Mouse (Mus musculus) hindbrain, embryonic 12.5 days (tissue): ENCODE measurements around the gene Medag. TPM values are rescaled to one million over a fixed set of nuclear protein-coding genes. Genes with fewer than 3 reads are reported as not detected.

Experiments
- ATAC-seq: fragments of 200-750 bp; cut with Nextera tagmentation; 2 replicates; pipeline ENCODE4 v1.8.0; 2017; ENCODE audit warnings: moderate TSS enrichment; ENCODE audit not compliant: low FRiP score
- H3K27ac ChIP-seq: fragments of 300-500 bp; sonication (generic); 2 replicates; pipeline ENCODE4 v1.5.1; 2016; ENCODE audit warnings: mild to moderate bottlenecking
- H3K27me3 ChIP-seq: fragments of 300-500 bp; sonication (generic); 2 replicates; pipeline ENCODE4 v1.6.1; 2016; ENCODE audit warnings: mild to moderate bottlenecking
- H3K36me3 ChIP-seq: fragments of 300-500 bp; sonication (generic); 2 replicates; pipeline ENCODE4 v1.6.1; 2016; ENCODE audit warnings: mild to moderate bottlenecking
- H3K4me1 ChIP-seq: fragments of 300-500 bp; sonication (generic); 2 replicates; pipeline ENCODE4 v1.6.1; 2016
- H3K4me2 ChIP-seq: fragments of 300-500 bp; sonication (generic); replicated peaks from 2 replicates; pipeline ENCODE4 v1.6.1; 2016; ENCODE audit warnings: mild to moderate bottlenecking
- H3K4me3 ChIP-seq: fragments of 300-500 bp; sonication (generic); 2 replicates; pipeline ENCODE4 v1.5.1; 2016; ENCODE audit warnings: mild to moderate bottlenecking
- H3K9ac ChIP-seq: fragments of 300-500 bp; sonication (generic); 2 replicates; pipeline ENCODE4 v1.6.1; 2016; ENCODE audit warnings: mild to moderate bottlenecking, moderate library complexity
- H3K9me3 ChIP-seq: fragments of 300-500 bp; sonication (generic); replicated peaks from 2 replicates; pipeline ENCODE4 v1.6.1; 2016; ENCODE audit warnings: mild to moderate bottlenecking
- WGBS: fragments of 180-500 bp; shearing (Covaris S2); methylation state at CpG from one replicate; pipeline ENCODE4 v1.1.7; 2016; 5-methylcytosine and 5-hydroxymethylcytosine counted together
- polyA plus RNA-seq: library from polyadenylated mRNA; unstranded; fragments of >200 nt; fragmentation: Nextera tagmentation; extraction: Ambion mirVana; gene quantifications from 2 replicates; pipeline ENCODE4 v1.2.1, GENCODE M21; 2016

The Medag gene
- polyA plus RNA-seq, 1 experiment from 2014 or later: 1.0 TPM

GRCm38 (mm10) chr5:149437150-149437549 is 25.6 kb downstream of the Medag start:
- Histone ChIP-seq H3K27me3 (no peaks in the 10 kb centered on the region), H3K36me3 (no peaks in the 10 kb centered on the region), H3K9ac (no peak overlapping the region), H3K4me2 (no peak overlapping the region), H3K4me1 (peaks cover 27% of the 10 kb centered on the region), H3K9me3 (no peaks in the 10 kb centered on the region), H3K4me3 (no peak overlapping the region), H3K27ac (no peak overlapping the region)
- ATAC-seq: no peak
- WGBS: 79% methylated on average over 6 of the region's 6 CpGs

GRCm38 (mm10) chr5:149439531-149440179 is 28.1 kb downstream of the Medag start, which contains the start of gene Tex26:
Gene Tex26, plus strand, starts transcription at chr5:149439660.
- no peaks in the 10 kb centered on the region for H3K9me3 ChIP-seq
- under 1% methylated on average over 25 of the region's 25 CpGs for WGBS
- no peaks in the 10 kb centered on the region for H3K36me3 ChIP-seq
- H3K4me3 ChIP-seq: peak within 1 kb of the TSS; percentile 42
- peak within 1 kb of the TSS; percentile 98 for H3K27ac ChIP-seq
- peak within 1 kb of the TSS; percentile 75 for H3K9ac ChIP-seq
- H3K27me3 ChIP-seq: no peaks in the 10 kb centered on the region
- H3K4me2 ChIP-seq: peak within 1 kb of the TSS; percentile 67
- peak; percentile 92 for ATAC-seq
- H3K4me1 ChIP-seq: peaks cover 30% of the 10 kb centered on the region

GRCm38 (mm10) chr5:149440180-149440573 is 28.6 kb downstream of the Medag start:
- ATAC-seq: peak; percentile 87
- H3K27me3 ChIP-seq: no peaks in the 10 kb centered on the region

GRCm38 (mm10) chr5:149441646-149442276 is 30.2 kb downstream of the Medag start:
- 62% methylated on average over 14 of the region's 14 CpGs for WGBS
- H3K27me3 ChIP-seq: no peaks in the 10 kb centered on the region
- H3K27ac ChIP-seq: no peak overlapping the region
- no peak overlapping the region for H3K9ac ChIP-seq
- H3K4me2 ChIP-seq: no peak overlapping the region
- H3K4me1 ChIP-seq: peaks cover 30% of the 10 kb centered on the region
- no peaks in the 10 kb centered on the region for H3K36me3 ChIP-seq
- no peak for ATAC-seq
- H3K4me3 ChIP-seq: no peak overlapping the region
- H3K9me3 ChIP-seq: no peaks in the 10 kb centered on the region

More at GRCm38 (mm10) chr5:149440180-149440573, 28.6 kb downstream of the Medag start:
- Histone ChIP-seq H3K27ac (peak overlapping the region; percentile 98), H3K9me3 (no peaks in the 10 kb centered on the region), H3K4me1 (peaks cover 30% of the 10 kb centered on the region), H3K36me3 (no peaks in the 10 kb centered on the region), H3K9ac (peak overlapping the region; percentile 75), H3K4me2 (peak overlapping the region; percentile 67), H3K4me3 (peak overlapping the region; percentile 42)
- WGBS: 0% methylated on average over 18 of the region's 18 CpGs

- ATAC-seq: no peak
- H3K27ac ChIP-seq: no peak overlapping the region
- H3K27me3 ChIP-seq: no peaks in the 10 kb centered on the region
- H3K9me3 ChIP-seq: no peaks in the 10 kb centered on the region
- H3K9ac ChIP-seq: no peak overlapping the region
- peaks cover 30% of the 10 kb centered on the region for H3K4me1 ChIP-seq
- H3K4me3 ChIP-seq: no peak overlapping the region
- no peaks in the 10 kb centered on the region for H3K36me3 ChIP-seq
- H3K4me2 ChIP-seq: no peak overlapping the region
- WGBS: 81% methylated on average over 15 of the region's 15 CpGs
These were observed 30.7 kb downstream of the Medag start for GRCm38 (mm10) chr5:149442277-149442660.

- no peak for ATAC-seq
- Histone ChIP-seq H3K27ac (no peak overlapping the region), H3K9ac (no peak overlapping the region), H3K36me3 (no peaks in the 10 kb centered on the region), H3K9me3 (no peaks in the 10 kb centered on the region), H3K4me2 (no peak overlapping the region), H3K4me1 (peaks cover 23% of the 10 kb centered on the region), H3K27me3 (no peaks in the 10 kb centered on the region), H3K4me3 (no peak overlapping the region)
- 75% methylated on average over 4 of the region's 4 CpGs for WGBS
These were observed 32.9 kb downstream of the Medag start for GRCm38 (mm10) chr5:149444451-149444850.

GRCm38 (mm10) chr5:149446495-149446894 is 34.9 kb downstream of the Medag start:
- Histone ChIP-seq H3K4me1 (peaks cover 9% of the 10 kb centered on the region), H3K9ac (no peak overlapping the region), H3K4me3 (no peak overlapping the region), H3K36me3 (no peaks in the 10 kb centered on the region), H3K9me3 (no peaks in the 10 kb centered on the region), H3K27me3 (no peaks in the 10 kb centered on the region), H3K27ac (no peak overlapping the region), H3K4me2 (no peak overlapping the region)
- 86% methylated on average over 7 of the region's 7 CpGs for WGBS
- no peak for ATAC-seq

GRCm38 (mm10) chr5:149447733-149448132 is 36.2 kb downstream of the Medag start:
- no peaks in the 10 kb centered on the region for H3K9me3 ChIP-seq
- H3K27ac ChIP-seq: no peak overlapping the region
- no peak overlapping the region for H3K9ac ChIP-seq
- H3K4me2 ChIP-seq: no peak overlapping the region
- 85% methylated on average over 5 of the region's 5 CpGs for WGBS
- H3K4me1 ChIP-seq: peaks cover 3% of the 10 kb centered on the region; the same call in 1 of the 2 replicates
- no peaks in the 10 kb centered on the region for H3K27me3 ChIP-seq
- H3K36me3 ChIP-seq: no peaks in the 10 kb centered on the region
- no peak overlapping the region for H3K4me3 ChIP-seq
- no peak for ATAC-seq

GRCm38 (mm10) chr5:149449406-149449805 is 37.9 kb downstream of the Medag start:
- WGBS: 76% methylated on average over 7 of the region's 7 CpGs
- no peak overlapping the region for H3K4me2 ChIP-seq
- no peaks in the 10 kb centered on the region for H3K4me1 ChIP-seq
- no peak overlapping the region for H3K27ac ChIP-seq
- H3K27me3 ChIP-seq: no peaks in the 10 kb centered on the region
- H3K36me3 ChIP-seq: no peaks in the 10 kb centered on the region
- no peak for ATAC-seq
- H3K9ac ChIP-seq: no peak overlapping the region
- H3K4me3 ChIP-seq: no peak overlapping the region
- no peaks in the 10 kb centered on the region for H3K9me3 ChIP-seq

GRCm38 (mm10) chr5:149451209-149451681 is 39.7 kb downstream of the Medag start:
- ATAC-seq: no peak
- Histone ChIP-seq H3K4me2 (no peak overlapping the region), H3K9me3 (no peaks in the 10 kb centered on the region), H3K9ac (no peak overlapping the region), H3K4me1 (peaks cover 8% of the 10 kb centered on the region; the same call in 1 of the 2 replicates), H3K27me3 (no peaks in the 10 kb centered on the region), H3K36me3 (no peaks in the 10 kb centered on the region), H3K4me3 (no peak overlapping the region), H3K27ac (no peak overlapping the region; the same call in 1 of the 2 replicates)
- 87% methylated on average over 7 of the region's 7 CpGs for WGBS

GRCm38 (mm10) chr5:149454281-149454680 is 42.7 kb downstream of the Medag start:
- no peak overlapping the region for H3K9ac ChIP-seq
- H3K36me3 ChIP-seq: no peaks in the 10 kb centered on the region
- no peak overlapping the region for H3K4me2 ChIP-seq
- H3K27ac ChIP-seq: no peak overlapping the region
- 31% methylated on average over 6 of the region's 6 CpGs for WGBS
- no peaks in the 10 kb centered on the region for H3K27me3 ChIP-seq
- H3K9me3 ChIP-seq: no peaks in the 10 kb centered on the region
- H3K4me3 ChIP-seq: no peak overlapping the region
- no peak for ATAC-seq
- H3K4me1 ChIP-seq: peaks cover 8% of the 10 kb centered on the region; the same call in 1 of the 2 replicates

GRCm38 (mm10) chr5:149456544-149456943 is 45.0 kb downstream of the Medag start:
- no peaks in the 10 kb centered on the region for H3K27me3 ChIP-seq
- H3K36me3 ChIP-seq: no peaks in the 10 kb centered on the region
- WGBS: 89% methylated on average over 7 of the region's 7 CpGs
- ATAC-seq: no peak
- H3K9ac ChIP-seq: no peak overlapping the region
- no peak overlapping the region for H3K27ac ChIP-seq
- H3K4me1 ChIP-seq: peaks cover 13% of the 10 kb centered on the region
- no peak overlapping the region for H3K4me3 ChIP-seq
- no peak overlapping the region for H3K4me2 ChIP-seq
- no peaks in the 10 kb centered on the region for H3K9me3 ChIP-seq
